ENCODE assay signal across 10 mouse cellular contexts in the genomic region with DNA sequence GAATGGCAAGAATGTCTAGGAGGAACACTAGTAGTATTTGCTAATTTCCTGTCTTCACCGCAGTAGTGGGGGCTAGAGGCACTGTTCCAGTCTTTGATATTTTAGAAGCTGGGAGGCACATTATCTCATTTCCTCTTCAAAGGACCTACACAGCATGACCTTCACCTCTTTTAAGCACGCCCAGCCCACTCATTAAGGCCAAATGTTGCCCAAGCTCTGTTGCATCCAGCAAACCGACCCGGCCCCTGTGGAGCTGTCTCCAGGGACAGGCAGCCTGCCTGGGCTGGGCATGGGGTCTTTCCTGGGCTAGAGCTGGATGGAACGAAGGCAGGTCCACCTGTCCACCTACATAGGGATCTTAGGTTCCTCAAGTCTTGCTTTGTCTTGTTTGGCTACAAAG. TPM values are rescaled to one million over a fixed set of nuclear protein-coding genes. Genes with fewer than 3 reads are reported as not detected.
A peak's percentile ranks its signal among the peaks of the same experiment; 100 is the strongest.
DNase-seq lines count a peak whose midpoint lies in the region; ATAC-seq lines count a peak whose summit lies in the region.
"Had no signal": no experiment of that assay in that cellular context is flagged by ENCODE, and none has a peak within 500 bp of the region (broad histone marks: within the 10 kb centered on the region; RNA-seq: fewer than 3 reads in every experiment).

No protein-coding gene starts in this region.

- no peak overlapping the region for H3K4me2 ChIP-seq in kidney, embryonic 14.5 days (replicated peaks; ENCODE audit: low read depth, low read length)
- H3K4me2 ChIP-seq in forebrain, embryonic 12.5 days = no peak overlapping the region

- no peak for DNase-seq in kidney, postnatal 10 days
- DNase-seq in Muller cell, postnatal 12 days (ENCODE audit: inconsistent ontology term) = peak; percentile 29
- peak; percentile 56 for DNase-seq in embryo, embryonic 9.5 days (ENCODE audit: extremely low spot score)
- no peak for DNase-seq in adipocyte (ENCODE audit: low spot score)
- DNase-seq in cerebellum, adult 9-10 months = no peak
- DNase-seq: thymus, postnatal 36 days had no signal

- H3K27ac ChIP-seq in kidney, embryonic 14.5 days (ENCODE audit: low read depth, low read length) = peak overlapping the region; percentile 48; the same call in 1 of the 2 replicates
- no peak overlapping the region for H3K27ac ChIP-seq in forebrain, embryonic 12.5 days
- H3K27ac ChIP-seq: macrophage had no signal

- no peak overlapping the region for H3K4me3 ChIP-seq in kidney, embryonic 14.5 days (ENCODE audit: low read length)
- H3K4me3 ChIP-seq in megakaryocyte, embryonic 14.5 days (replicated peaks) = peak overlapping the region; percentile 4
- H3K4me3 ChIP-seq in forebrain, embryonic 12.5 days (replicated peaks) = no peak overlapping the region

- ATAC-seq in kidney, embryonic 14.5 days (ENCODE audit: low FRiP score, low TSS enrichment) = peak; percentile 64
- ATAC-seq in forebrain, embryonic 12.5 days (ENCODE audit: low FRiP score) = no peak

- peaks cover 24% of the 10 kb centered on the region for H3K4me1 ChIP-seq in kidney, embryonic 14.5 days (ENCODE audit: control insufficient read depth, insufficient read depth, low read length)
- peaks cover 23% of the 10 kb centered on the region for H3K4me1 ChIP-seq in megakaryocyte, embryonic 14.5 days
- peaks cover 9% of the 10 kb centered on the region for H3K4me1 ChIP-seq in forebrain, embryonic 12.5 days

- no peaks in the 10 kb centered on the region for H3K36me3 ChIP-seq in kidney, embryonic 14.5 days (ENCODE audit: control insufficient read depth, insufficient read depth, low read length)
- no peaks in the 10 kb centered on the region for H3K36me3 ChIP-seq in megakaryocyte, embryonic 14.5 days (replicated peaks; ENCODE audit: low read length)
- H3K36me3 ChIP-seq in forebrain, embryonic 12.5 days (replicated peaks) = no peaks in the 10 kb centered on the region

- 4% methylated on average over 5 of the region's 5 CpGs for WGBS in kidney, embryonic 14.5 days
- WGBS in forebrain, embryonic 12.5 days = 34% methylated on average over 5 of the region's 5 CpGs

- H3K9ac ChIP-seq in kidney, embryonic 14.5 days (ENCODE audit: low read depth, low read length) = no peak overlapping the region
- no peak overlapping the region for H3K9ac ChIP-seq in forebrain, embryonic 12.5 days

- H3K9me3 ChIP-seq in kidney, embryonic 14.5 days (ENCODE audit: control insufficient read depth, low read length) = no peaks in the 10 kb centered on the region
- no peaks in the 10 kb centered on the region for H3K9me3 ChIP-seq in megakaryocyte, embryonic 14.5 days
- H3K9me3 ChIP-seq in forebrain, embryonic 12.5 days = no peaks in the 10 kb centered on the region

- H3K27me3 ChIP-seq in kidney, embryonic 14.5 days (ENCODE audit: control insufficient read depth, insufficient read depth, low read length) = no peaks in the 10 kb centered on the region
- H3K27me3 ChIP-seq in megakaryocyte, embryonic 14.5 days (replicated peaks) = peaks cover 8% of the 10 kb centered on the region
- no peaks in the 10 kb centered on the region for H3K27me3 ChIP-seq in forebrain, embryonic 12.5 days

RNA-seq across cellular contexts. Expression of gene Baiap2l1, which starts 44.6 kb away (rescaled TPM):
- 9.0 and 13.2 TPM in 2 replicates for polyA plus RNA-seq in kidney, embryonic 14.5 days (2014; fragmentation: Nextera tagmentation; extraction: Ambion mirVana)
- polyA plus RNA-seq in megakaryocyte, embryonic 14.5 days (2012; ENCODE audit: insufficient read depth, low replicate concordance) = not detected in 2 replicates
- polyA plus RNA-seq in forebrain, embryonic 12.5 days (2016; fragmentation: Nextera tagmentation; extraction: Ambion mirVana) = 2.6 and 2.9 TPM in 2 replicates

Comparison
In these comparisons a context has a peak if more than half of its experiments do, and no peak if none do; other contexts are left out.
1. DNase-seq: peak in Muller cell, postnatal 12 days (single experiment) and embryo, embryonic 9.5 days (single experiment); none in kidney, postnatal 10 days (single experiment), adipocyte (single experiment) and cerebellum, adult 9-10 months (single experiment).